Comparison of ENCODE assay signal across 8 mouse cellular contexts in genomic region chr5:106560631-106561498, GRCm38 (mm10). TPM values are rescaled to one million over a fixed set of nuclear protein-coding genes. Genes with fewer than 3 reads are reported as not detected.
DNase-seq lines count a peak whose midpoint lies in the region; ATAC-seq and TF ChIP-seq lines count a peak whose summit lies in the region.

No protein-coding gene starts in this region.

- 0 out of 2 replicates have a peak, but pooled peaks have one; percentile 27 for ATAC-seq in intestine, embryonic 14.5 days (replicated peaks; ENCODE audit: low FRiP score, low TSS enrichment, low read depth)
- peak; percentile 51 for ATAC-seq in midbrain, embryonic 15.5 days (replicated peaks)
- no peak for ATAC-seq in megakaryocyte progenitor cell, adult 5-6 weeks (replicated peaks; ENCODE audit: poor library complexity)

- peaks cover 19% of the 10 kb centered on the region for H3K27me3 ChIP-seq in heart, adult 2 months (ENCODE audit: control insufficient read depth, insufficient read depth, low read length)
- peaks cover 96% of the 10 kb centered on the region for H3K27me3 ChIP-seq in embryonic facial prominence, embryonic 10.5 days (replicated peaks; ENCODE audit: low read depth, poor library complexity, severe bottlenecking)
- peaks cover 87% of the 10 kb centered on the region for H3K27me3 ChIP-seq in intestine, embryonic 14.5 days (replicated peaks; ENCODE audit: control insufficient read depth, insufficient read depth, low read length)
- H3K27me3 ChIP-seq in midbrain, embryonic 15.5 days (replicated peaks) = peaks cover 50% of the 10 kb centered on the region

- no peak for TF ChIP-seq POLR2A in heart, adult 2 months (IDR thresholded peaks at IDR 0.05; ENCODE audit: insufficient read depth, low read depth, low read length)

- in situ Hi-C loops in ES-E14 (cut with MboI; ENCODE audit: low sequenced_read_pairs in 2 of 2, unreplicated experiment in 2 of 2) = no loop called here

- intact Hi-C loops in heart, adult 2 months (cut with DNase I) = no loop called here

- 6% methylated on average over 40 of the region's 40 CpGs for WGBS in heart, adult 2 months
- WGBS in embryonic facial prominence, embryonic 10.5 days = 5% methylated on average over 40 of the region's 40 CpGs
- 4% methylated on average over 40 of the region's 40 CpGs for WGBS in intestine, embryonic 14.5 days
- 2% methylated on average over 40 of the region's 40 CpGs for WGBS in midbrain, embryonic 15.5 days

- H3K9me3 ChIP-seq in ES-E14 (ENCODE audit: control insufficient read depth, insufficient read depth, low read depth, low read length) = no peaks in the 10 kb centered on the region
- no peaks in the 10 kb centered on the region for H3K9me3 ChIP-seq in embryonic facial prominence, embryonic 10.5 days
- H3K9me3 ChIP-seq in intestine, embryonic 14.5 days (ENCODE audit: control insufficient read depth, low read length) = no peaks in the 10 kb centered on the region
- H3K9me3 ChIP-seq in midbrain, embryonic 15.5 days = no peaks in the 10 kb centered on the region

- no peak for TF ChIP-seq CTCF in heart, adult 2 months (IDR thresholded peaks at IDR 0.05)

- H3K27ac ChIP-seq in heart, adult 2 months = no peak overlapping the region
- no peak overlapping the region for H3K27ac ChIP-seq in ES-E14 (ENCODE audit: insufficient read depth, low read depth, low read length, poor library complexity, severe bottlenecking)
- H3K27ac ChIP-seq in embryonic facial prominence, embryonic 10.5 days (replicated peaks) = no peak overlapping the region; the same call in 1 of the 2 replicates
- H3K27ac ChIP-seq in intestine, embryonic 14.5 days (ENCODE audit: low read depth) = no peak overlapping the region
- peak overlapping the region; percentile 48 for H3K27ac ChIP-seq in midbrain, embryonic 15.5 days

- no peaks in the 10 kb centered on the region for H3K79me2 ChIP-seq in heart, adult 2 months (replicated peaks; ENCODE audit: control insufficient read depth, insufficient read depth, low read length)

- no peak for TF ChIP-seq EP300 in heart, adult 2 months (IDR thresholded peaks at IDR 0.05; ENCODE audit: insufficient read depth, low read depth, low read length)

- H3K36me3 ChIP-seq in heart, adult 2 months (ENCODE audit: control insufficient read depth, insufficient read depth, low read length) = no peaks in the 10 kb centered on the region
- H3K36me3 ChIP-seq in ES-E14 (ENCODE audit: control insufficient read depth, insufficient read depth, low read length, poor library complexity, severe bottlenecking) = no peaks in the 10 kb centered on the region; the same call in 1 of the 2 replicates
- no peaks in the 10 kb centered on the region for H3K36me3 ChIP-seq in embryonic facial prominence, embryonic 10.5 days (replicated peaks)
- H3K36me3 ChIP-seq in intestine, embryonic 14.5 days (ENCODE audit: control insufficient read depth, insufficient read depth, low read length) = no peaks in the 10 kb centered on the region
- H3K36me3 ChIP-seq in midbrain, embryonic 15.5 days (replicated peaks) = no peaks in the 10 kb centered on the region

- no peak for DNase-seq in heart, adult 2 months
- DNase-seq in heart, adult 8-10 months (ENCODE audit: low spot score) = no peak
- peak; percentile 8 for DNase-seq in ES-E14 (ENCODE audit: low read depth, low spot score)
- peak; percentile 53 for DNase-seq in embryonic facial prominence, embryonic 10.5 days (ENCODE audit: low spot score)
- DNase-seq in intestine, embryonic 14.5 days (ENCODE audit: low spot score) = peak; percentile 71
- DNase-seq in thymus, postnatal 14 days = no peak

- H3K4me1 ChIP-seq in heart, adult 2 months (ENCODE audit: control insufficient read depth, insufficient read depth, low read length) = no peaks in the 10 kb centered on the region
- H3K4me1 ChIP-seq in ES-E14 (ENCODE audit: control insufficient read depth in 2 of 2, insufficient read depth in 2 of 2, low read length in 2 of 2, poor library complexity in 1 of 2) = 0 out of 4 replicates have a peak, but pooled peaks cover 0 to 2% of the 10 kb centered on the region in 2 experiments
- peaks cover 17% of the 10 kb centered on the region for H3K4me1 ChIP-seq in embryonic facial prominence, embryonic 10.5 days
- peaks cover 4% of the 10 kb centered on the region; the same call in 1 of the 2 replicates for H3K4me1 ChIP-seq in intestine, embryonic 14.5 days (replicated peaks; ENCODE audit: control insufficient read depth, insufficient read depth, low read length)
- H3K4me1 ChIP-seq in midbrain, embryonic 15.5 days = peaks cover 43% of the 10 kb centered on the region

- peak overlapping the region; percentile 44 for H3K4me2 ChIP-seq in intestine, embryonic 14.5 days (ENCODE audit: low read length)
- peak overlapping the region; percentile 67 for H3K4me2 ChIP-seq in midbrain, embryonic 15.5 days

- H3K4me3 ChIP-seq in heart, adult 2 months = peak overlapping the region; percentile 30; the same call in 1 of the 2 replicates
- peak overlapping the region; percentile 45 to 48 for H3K4me3 ChIP-seq in ES-E14 (ENCODE audit: insufficient read depth in 1 of 2, low read depth in 1 of 2, low read length in 2 of 2, poor library complexity in 1 of 2, severe bottlenecking in 1 of 2)
- H3K4me3 ChIP-seq in embryonic facial prominence, embryonic 10.5 days = peak overlapping the region; percentile 53
- peak overlapping the region; percentile 22; the same call in 1 of the 2 replicates for H3K4me3 ChIP-seq in intestine, embryonic 14.5 days (ENCODE audit: low read depth, low read length)
- peak overlapping the region; percentile 34 for H3K4me3 ChIP-seq in midbrain, embryonic 15.5 days

- no peak overlapping the region for H3K9ac ChIP-seq in heart, adult 2 months (ENCODE audit: low read depth, low read length)
- peak overlapping the region; percentile 12; the same call in 1 of the 2 replicates for H3K9ac ChIP-seq in ES-E14 (ENCODE audit: insufficient read depth, low read depth, low read length, poor library complexity, severe bottlenecking)
- no peak overlapping the region for H3K9ac ChIP-seq in intestine, embryonic 14.5 days (ENCODE audit: low read length)
- peak overlapping the region; percentile 45 for H3K9ac ChIP-seq in midbrain, embryonic 15.5 days

TF ChIP-seq in ES-E14, 5 proteins besides CTCF, POLR2A, EP300 and RAD21:
- TF ChIP-seq ZC3H11A (IDR thresholded peaks at IDR 0.05; ENCODE audit: borderline replicate concordance, low read depth, low read length) = no peak
- no peak for TF ChIP-seq CHD2 (IDR thresholded peaks at IDR 0.05; ENCODE audit: low read depth, low read length)
- no peak for TF ChIP-seq ZNF384 (IDR thresholded peaks at IDR 0.05; ENCODE audit: low read depth, low read length)
- TF ChIP-seq MAFK (IDR thresholded peaks at IDR 0.05; ENCODE audit: insufficient read depth, low read depth, low read length) = no peak
- TF ChIP-seq HCFC1 (IDR thresholded peaks at IDR 0.05; ENCODE audit: borderline replicate concordance, insufficient read depth, low read length) = no peak
TF ChIP-seq in ES-E14: peak in this region for 0.

RNA-seq across cellular contexts. Expression of gene Gm17304, which starts 48.0 kb away (rescaled TPM):
- total RNA-seq in heart, adult 2 months (2021) = not detected
- not detected in 2 replicates for polyA plus RNA-seq in heart, adult 2 months (2012; rRNA removed)
- not detected for total RNA-seq in heart, adult 8-10 months (2022)
- total RNA-seq in ES-E14 (2012; rRNA removed) = not detected in 2 replicates
- not detected in 2 replicates for polyA plus RNA-seq in embryonic facial prominence, embryonic 10.5 days (2016; fragmentation: Nextera tagmentation; extraction: Ambion mirVana)
- polyA plus RNA-seq in intestine, embryonic 14.5 days (2014; fragmentation: Nextera tagmentation; extraction: Ambion mirVana) = not detected in 2 replicates
- polyA plus RNA-seq in midbrain, embryonic 15.5 days (2015; fragmentation: Nextera tagmentation; extraction: Ambion mirVana) = not detected in 2 replicates
- not detected in 2 replicates for total RNA-seq in megakaryocyte progenitor cell, adult 5-6 weeks (2015)
- not detected in 2 replicates for total RNA-seq in megakaryocyte progenitor cell, adult 5-6 weeks (2017)

Comparison
In these comparisons a context has a peak if more than half of its experiments do, and no peak if none do; other contexts are left out.
1. DNase-seq: peak in ES-E14 (single experiment), embryonic facial prominence, embryonic 10.5 days (single experiment) and intestine, embryonic 14.5 days (single experiment); none in heart, adult 2 months (0 of 2), heart, adult 8-10 months (single experiment) and thymus, postnatal 14 days (single experiment).
2. H3K9ac ChIP-seq: peak in ES-E14 (single experiment) and midbrain, embryonic 15.5 days (single experiment); none in heart, adult 2 months (single experiment) and intestine, embryonic 14.5 days (single experiment).
3. Peak in every context shown above with its lines, with median percentiles within 50 percentile points of each other: H3K4me3 ChIP-seq.